Mouse (Mus musculus): ENCODE measurements around the gene Grip1. TPM values are rescaled to one million over a fixed set of nuclear protein-coding genes. Genes with fewer than 3 reads are reported as not detected.

Gene Grip1
- total RNA-seq (2023), result not detected

DNA sequence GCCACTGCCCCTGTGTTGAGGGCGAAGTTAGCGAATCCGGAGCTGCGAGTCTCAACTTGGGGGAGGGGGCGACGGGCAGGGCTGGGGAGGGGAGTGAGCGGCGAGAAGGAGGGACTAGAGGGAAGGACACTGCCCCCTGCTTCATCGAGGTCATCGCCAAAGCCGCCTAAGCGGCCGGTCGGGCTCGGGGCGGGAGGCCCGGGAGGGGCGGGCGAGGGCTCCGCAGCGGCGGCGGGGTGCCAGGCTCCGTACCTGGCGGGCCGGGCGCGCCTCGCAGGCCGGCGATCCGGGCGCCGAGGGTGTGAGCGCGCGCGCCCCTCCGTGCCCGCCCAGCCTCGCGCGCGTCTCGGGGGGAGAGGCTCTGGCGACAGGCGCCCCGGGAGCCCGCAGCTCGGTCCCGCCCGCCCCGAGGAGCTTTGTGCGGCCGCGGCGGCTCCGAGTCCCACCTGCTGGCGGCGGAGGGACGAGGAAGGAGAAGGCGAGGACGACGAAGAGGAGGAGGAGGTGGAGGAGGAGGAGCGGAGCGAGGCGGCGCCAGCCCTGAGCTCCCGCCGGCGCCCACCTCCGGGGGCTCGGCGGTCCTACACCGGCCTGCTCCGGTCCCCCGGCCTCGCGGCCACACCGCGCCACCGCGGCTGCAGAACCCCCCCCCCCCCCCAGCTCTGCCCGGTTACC, at the start of gene Grip1:
Gene Grip1 (plus strand): TSS at position 400 of the 675 bp plus-strand sequence.

GRCm38 (mm10) chr10:120112507-120113396, 659.1 kb downstream of the Grip1 start, which contains the start of gene Helb:
Helb (minus strand) TSS chr10:120112987.

Other genes with a start within 250 kb of the Grip1 start
- gene Cand1, start 213.8 kb upstream of the Grip1 start, total RNA-seq (2023), result 10 to 100 TPM; 46.2 to 63.4 TPM